Mouse (Mus musculus) hindbrain, embryonic 16.5 days (tissue): ENCODE results near the gene AI413582. TPM values are rescaled to one million over a fixed set of nuclear protein-coding genes. Genes with fewer than 3 reads are reported as not detected.

ENCODE experiments used
- ATAC-seq: fragments of 200-750 bp; cut with Nextera tagmentation; 2 replicates; pipeline ENCODE4 v1.8.0; 2017; ENCODE audit warnings: moderate TSS enrichment, moderate library complexity
- H3K27ac ChIP-seq: fragments of 300-500 bp; sonication (generic); 2 replicates; pipeline ENCODE4 v1.5.1; 2014; ENCODE audit warnings: low read depth, mild to moderate bottlenecking, control low read depth, low read length, moderate library complexity
- H3K27me3 ChIP-seq: fragments of 300-500 bp; sonication (generic); replicated peaks from 2 replicates; pipeline ENCODE4 v1.6.1; 2014; ENCODE audit warnings: low read length; ENCODE audit not compliant: control insufficient read depth, insufficient read depth
- H3K36me3 ChIP-seq: fragments of 300-500 bp; sonication (generic); 2 replicates; pipeline ENCODE4 v1.6.1; 2014; ENCODE audit warnings: mild to moderate bottlenecking, low read length, moderate library complexity, mixed read lengths; ENCODE audit not compliant: control insufficient read depth, insufficient read depth
- H3K4me1 ChIP-seq: fragments of 300-500 bp; sonication (generic); 2 replicates; pipeline ENCODE4 v1.6.1; 2014; ENCODE audit warnings: low read depth, low read length; ENCODE audit not compliant: control insufficient read depth, insufficient read depth
- H3K4me2 ChIP-seq: fragments of 300-500 bp; sonication (generic); 2 replicates; pipeline ENCODE4 v1.6.1; 2014; ENCODE audit warnings: mild to moderate bottlenecking, low read length, control low read depth, moderate library complexity
- H3K4me3 ChIP-seq: fragments of 300-500 bp; sonication (generic); 2 replicates; pipeline ENCODE4 v1.5.1; 2014; ENCODE audit warnings: mild to moderate bottlenecking, low read length, control low read depth, moderate library complexity
- H3K9ac ChIP-seq: fragments of 300-500 bp; sonication (generic); 2 replicates; pipeline ENCODE4 v1.6.1; 2014; ENCODE audit warnings: low read depth, mild to moderate bottlenecking, control low read depth, low read length, moderate library complexity
- H3K9me3 ChIP-seq: fragments of 300-500 bp; sonication (generic); 2 replicates; pipeline ENCODE4 v1.6.1; 2014; ENCODE audit warnings: mild to moderate bottlenecking, low read length, moderate library complexity; ENCODE audit not compliant: control insufficient read depth
- WGBS: fragments of 180-500 bp; shearing (Covaris S2); extraction: QIAGEN DNeasy Blood & Tissue Kit; methylation state at CpG from one replicate; pipeline ENCODE4 v1.1.7; 2014; 5-methylcytosine and 5-hydroxymethylcytosine counted together
- polyA plus RNA-seq: library from polyadenylated mRNA; unstranded; fragments of >200 nt; fragmentation: Nextera tagmentation; extraction: Ambion mirVana; gene quantifications from 2 replicates; pipeline ENCODE4 v1.2.1, GENCODE M21; 2015

AI413582 gene
- polyA plus RNA-seq, 1 experiment from 2014 or later: 83.3 TPM

GRCm38 (mm10) chr17:27541984-27542383, 23.6 kb downstream of the AI413582 start:
- Histone ChIP-seq H3K4me1 (no peaks in the 10 kb centered on the region), H3K9ac (no peak overlapping the region), H3K27me3 (no peaks in the 10 kb centered on the region), H3K9me3 (no peaks in the 10 kb centered on the region), H3K4me2 (no peak overlapping the region), H3K4me3 (no peak overlapping the region), H3K36me3 (no peaks in the 10 kb centered on the region), H3K27ac (no peak overlapping the region)
- WGBS: 73% methylated on average over 3 of the region's 3 CpGs
- ATAC-seq: no peak

GRCm38 (mm10) chr17:27541261-27541660, 24.3 kb downstream of the AI413582 start:
- Histone ChIP-seq H3K27ac (no peak overlapping the region), H3K4me3 (no peak overlapping the region), H3K4me2 (no peak overlapping the region), H3K27me3 (no peaks in the 10 kb centered on the region), H3K36me3 (no peaks in the 10 kb centered on the region), H3K9me3 (no peaks in the 10 kb centered on the region), H3K4me1 (no peaks in the 10 kb centered on the region), H3K9ac (no peak overlapping the region)
- no peak for ATAC-seq
- 89% methylated on average over 2 of the region's 2 CpGs for WGBS

- no peaks in the 10 kb centered on the region for H3K4me1 ChIP-seq
- 4% methylated on average over 10 of the region's 10 CpGs for WGBS
- peak; percentile 74 for ATAC-seq
- no peak overlapping the region for H3K27ac ChIP-seq
- H3K4me2 ChIP-seq: 0 out of 2 replicates have a peak overlapping the region, but pooled peaks have one; percentile 18
- H3K9ac ChIP-seq: no peak overlapping the region; the same call in 1 of the 2 replicates
- H3K4me3 ChIP-seq: no peak overlapping the region
- H3K9me3 ChIP-seq: no peaks in the 10 kb centered on the region
- H3K27me3 ChIP-seq: no peaks in the 10 kb centered on the region
- no peaks in the 10 kb centered on the region for H3K36me3 ChIP-seq
Measured at GRCm38 (mm10) chr17:27534718-27535117, 30.8 kb downstream of the AI413582 start.

GRCm38 (mm10) chr17:27533354-27533753, 32.2 kb downstream of the AI413582 start:
- H3K4me1 ChIP-seq: no peaks in the 10 kb centered on the region
- H3K9me3 ChIP-seq: no peaks in the 10 kb centered on the region
- H3K27ac ChIP-seq: no peak overlapping the region
- no peak for ATAC-seq
- H3K4me2 ChIP-seq: no peak overlapping the region
- H3K9ac ChIP-seq: no peak overlapping the region
- H3K27me3 ChIP-seq: no peaks in the 10 kb centered on the region
- 82% methylated on average over 3 of the region's 3 CpGs for WGBS
- no peak overlapping the region for H3K4me3 ChIP-seq
- no peaks in the 10 kb centered on the region for H3K36me3 ChIP-seq

GRCm38 (mm10) chr17:27532095-27532494, 33.5 kb downstream of the AI413582 start:
- Histone ChIP-seq H3K36me3 (no peaks in the 10 kb centered on the region), H3K27ac (no peak overlapping the region), H3K4me1 (no peaks in the 10 kb centered on the region), H3K9ac (no peak overlapping the region), H3K9me3 (no peaks in the 10 kb centered on the region), H3K27me3 (no peaks in the 10 kb centered on the region), H3K4me3 (no peak overlapping the region), H3K4me2 (no peak overlapping the region)
- whole genome bisulfite sequencing: 94% methylated on average over 8 of the region's 8 CpGs
- ATAC-seq: no peak

GRCm38 (mm10) chr17:27528767-27529166, 36.8 kb downstream of the AI413582 start:
- Histone ChIP-seq H3K4me2 (no peak overlapping the region), H3K9ac (no peak overlapping the region), H3K27me3 (no peaks in the 10 kb centered on the region), H3K27ac (no peak overlapping the region), H3K4me1 (no peaks in the 10 kb centered on the region), H3K4me3 (no peak overlapping the region), H3K36me3 (no peaks in the 10 kb centered on the region), H3K9me3 (no peaks in the 10 kb centered on the region)
- ATAC-seq: no peak
- WGBS: 81% methylated on average over 5 of the region's 5 CpGs

DNA sequence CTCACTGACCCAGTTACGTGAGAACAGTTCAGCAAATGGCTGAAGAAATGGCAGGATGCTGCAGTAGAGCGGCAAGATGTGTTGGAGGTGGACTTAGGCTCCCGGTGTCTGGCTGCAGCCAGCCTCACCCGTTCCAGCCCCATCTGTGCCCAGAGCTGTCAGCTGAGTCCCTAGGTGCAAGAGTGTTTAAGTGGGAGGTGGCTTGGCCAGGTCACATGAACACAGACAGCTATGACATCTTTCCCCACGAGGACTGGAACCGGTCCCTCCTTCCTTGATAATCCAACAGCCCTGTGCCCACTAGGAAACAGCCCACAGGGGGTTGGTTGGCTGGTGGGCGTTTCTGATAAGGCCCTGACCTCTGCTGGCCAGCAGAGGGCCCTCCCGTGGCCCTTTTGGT, 37.5 kb downstream of the AI413582 start:
- Histone ChIP-seq H3K4me2 (no peak overlapping the region), H3K9me3 (no peaks in the 10 kb centered on the region), H3K27me3 (no peaks in the 10 kb centered on the region), H3K4me3 (no peak overlapping the region), H3K9ac (no peak overlapping the region), H3K27ac (no peak overlapping the region), H3K36me3 (no peaks in the 10 kb centered on the region), H3K4me1 (no peaks in the 10 kb centered on the region)
- WGBS: 48% methylated on average over 8 of the region's 8 CpGs
- ATAC-seq: no peak

DNA sequence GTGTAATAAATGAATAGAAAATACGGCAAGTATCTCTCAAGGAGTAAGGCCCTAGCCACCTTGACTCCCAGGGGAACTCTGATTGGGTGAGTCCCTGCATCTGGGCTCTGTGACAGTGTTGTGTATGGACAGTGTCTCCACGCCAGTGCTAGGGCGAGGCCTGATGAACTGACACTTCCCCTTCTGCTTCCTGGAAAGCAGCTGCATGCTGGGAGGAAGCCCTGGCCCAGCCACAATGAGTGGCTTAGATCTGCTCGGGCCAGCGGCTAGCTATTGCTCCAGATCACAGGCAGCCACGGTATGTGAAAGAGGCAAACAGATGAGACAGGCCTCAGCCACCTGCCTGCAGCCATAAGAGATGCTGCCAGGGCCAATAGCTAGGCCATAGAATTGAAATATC, 38.4 kb downstream of the AI413582 start:
- H3K27me3 ChIP-seq: no peaks in the 10 kb centered on the region
- no peak overlapping the region for H3K9ac ChIP-seq
- 63% methylated on average over 6 of the region's 6 CpGs for WGBS
- H3K27ac ChIP-seq: no peak overlapping the region
- no peaks in the 10 kb centered on the region for H3K36me3 ChIP-seq
- no peaks in the 10 kb centered on the region for H3K4me1 ChIP-seq
- ATAC-seq: no peak
- H3K9me3 ChIP-seq: no peaks in the 10 kb centered on the region
- H3K4me3 ChIP-seq: no peak overlapping the region
- H3K4me2 ChIP-seq: no peak overlapping the region

DNA sequence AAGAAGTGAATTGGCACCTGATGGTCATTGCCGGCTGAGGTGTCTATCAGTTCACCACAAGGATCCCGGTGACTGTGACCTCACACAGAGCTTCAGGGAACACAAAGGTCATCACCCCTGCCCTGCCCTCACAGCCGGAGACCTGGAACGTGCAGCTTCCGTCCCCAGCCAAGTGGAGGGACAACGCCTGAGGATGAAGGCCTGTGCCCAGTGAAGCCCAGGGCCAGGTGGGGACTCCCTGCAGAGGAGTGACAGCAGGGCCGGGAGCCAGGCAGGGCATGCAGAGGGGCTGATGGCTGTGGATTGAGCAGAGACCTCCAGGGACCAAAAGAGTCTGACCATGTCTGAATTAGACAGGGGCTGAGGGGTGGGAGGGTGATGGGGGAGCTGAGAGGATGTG, 42.4 kb downstream of the AI413582 start:
- WGBS: 46% methylated on average over 7 of the region's 7 CpGs
- H3K4me3 ChIP-seq: no peak overlapping the region
- no peaks in the 10 kb centered on the region for H3K36me3 ChIP-seq
- no peak overlapping the region for H3K27ac ChIP-seq
- H3K9ac ChIP-seq: no peak overlapping the region
- peaks cover 10% of the 10 kb centered on the region for H3K4me1 ChIP-seq
- H3K4me2 ChIP-seq: no peak overlapping the region
- H3K27me3 ChIP-seq: peaks cover 11% of the 10 kb centered on the region; the same call in 1 of the 2 replicates
- no peaks in the 10 kb centered on the region for H3K9me3 ChIP-seq
- ATAC-seq: no peak

DNA sequence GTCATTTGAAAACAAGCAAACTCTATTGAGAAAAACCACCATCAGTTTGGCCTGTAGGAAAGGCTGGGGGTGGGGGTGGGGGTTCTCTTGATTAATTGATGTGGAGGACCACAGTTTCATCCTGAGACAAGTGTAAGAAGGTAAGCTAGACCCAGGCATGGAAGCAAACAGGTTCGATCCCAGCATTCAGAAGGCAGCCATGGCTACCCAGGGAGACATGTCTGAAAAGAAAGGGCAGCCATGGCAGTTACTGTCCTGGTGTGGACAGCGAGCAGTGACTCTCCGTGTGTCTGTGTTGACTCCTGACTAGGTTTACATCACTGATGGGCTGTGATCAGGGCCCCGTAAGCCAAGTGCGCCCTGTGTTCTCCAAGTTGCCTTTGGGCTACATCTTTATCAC, 44.3 kb downstream of the AI413582 start, which contains the start of gene Grm4:
TSS of gene Grm4 (minus strand) at position 101 of the 400 bp plus-strand sequence.
- Histone ChIP-seq H3K4me3 (peak within 1 kb of the TSS; percentile 18; the same call in 1 of the 2 replicates), H3K4me1 (peaks cover 10% of the 10 kb centered on the region), H3K36me3 (no peaks in the 10 kb centered on the region), H3K27me3 (peaks cover 11% of the 10 kb centered on the region; the same call in 1 of the 2 replicates), H3K27ac (no peak within 1 kb of the TSS), H3K9me3 (no peaks in the 10 kb centered on the region), H3K4me2 (peak within 1 kb of the TSS; percentile 45), H3K9ac (0 out of 2 replicates have a peak within 1 kb of the TSS, but pooled peaks have one; percentile 38)
- 66% methylated on average over 5 of the region's 5 CpGs for WGBS
- no peak for ATAC-seq
